Mouse (Mus musculus) thymus, postnatal 0 days (tissue): ENCODE data around the gene Nln. TPM values are rescaled to one million over a fixed set of nuclear protein-coding genes. Genes with fewer than 3 reads are reported as not detected.

Experiments
- polyA plus RNA-seq: library from polyadenylated mRNA; unstranded; fragments of >200 nt; fragmentation: Nextera tagmentation; extraction: Ambion mirVana; gene quantifications from 2 replicates; pipeline ENCODE4 v1.2.1, GENCODE M21; 2015

Nln gene
- polyA plus RNA-seq, 1 experiment from 2014 or later = 7.9 TPM

Other genes with a start within 250 kb of the Nln start
- gene Erbin, start 189.1 kb downstream of the Nln start, polyA plus RNA-seq = 30.4 and 31.8 TPM in 2 replicates
- gene Sgtb, start 127 bp upstream of the Nln start, polyA plus RNA-seq = 0.68 and 0.72 TPM in 2 replicates
- gene Trappc13, start 68.9 kb upstream of the Nln start, polyA plus RNA-seq = 56.6 and 57.3 TPM in 2 replicates
- gene Trim23, start 69.2 kb upstream of the Nln start, polyA plus RNA-seq = 15.0 and 15.6 TPM in 2 replicates
- 68.6 and 72.9 TPM in 2 replicates for gene Cenpk, start 119.0 kb upstream of the Nln start, polyA plus RNA-seq
- gene Ppwd1, start 119.2 kb upstream of the Nln start, polyA plus RNA-seq = 16.7 and 17.1 TPM in 2 replicates
- 1.8 and 2.1 TPM in 2 replicates for gene Adamts6, start 178.2 kb upstream of the Nln start, polyA plus RNA-seq